12 mouse cellular contexts compared by ENCODE assay signal in the genomic region with DNA sequence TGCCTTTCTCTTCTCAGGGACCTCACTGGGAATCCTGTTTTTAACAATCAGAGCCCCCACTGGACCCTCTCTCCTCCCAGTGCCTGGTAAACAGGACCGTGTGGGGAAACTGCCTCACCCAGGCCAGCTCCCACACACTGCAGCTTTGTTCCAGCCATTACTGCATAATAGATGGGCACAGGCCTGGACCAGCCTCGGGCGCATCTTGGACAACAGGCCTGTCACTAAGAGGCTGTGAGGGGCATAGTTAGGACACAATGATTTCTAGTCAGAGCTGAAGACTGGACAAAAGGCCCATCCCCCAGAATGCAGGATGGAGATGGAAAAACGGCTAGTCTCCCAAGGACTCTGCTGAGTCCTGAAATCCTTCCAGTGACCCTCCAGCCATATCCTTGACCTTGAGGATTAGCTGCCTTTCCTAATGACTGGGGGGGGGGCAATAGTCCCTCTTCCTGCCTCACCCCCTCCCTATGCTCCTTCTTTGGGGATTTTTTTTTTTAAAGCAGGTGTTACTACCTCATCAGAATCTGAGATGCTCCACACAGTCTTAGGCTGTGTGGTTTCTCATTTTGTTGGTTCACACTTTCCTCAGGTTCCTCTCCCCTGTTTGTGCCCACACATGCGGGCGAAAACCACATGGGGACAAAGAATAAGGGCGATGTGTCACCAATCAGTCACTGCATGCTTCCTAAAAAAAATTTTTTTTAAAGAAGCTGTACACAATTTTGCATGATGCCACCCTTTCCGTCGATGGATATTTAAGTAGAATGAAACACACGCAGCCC. TPM values are rescaled to one million over a fixed set of nuclear protein-coding genes. Genes with fewer than 3 reads are reported as not detected.
DNase-seq lines count a peak whose midpoint lies in the region; ATAC-seq lines count a peak whose summit lies in the region.
"Had no signal": no experiment of that assay in that cellular context is flagged by ENCODE, and none has a peak within 500 bp of the region (broad histone marks: within the 10 kb centered on the region; RNA-seq: fewer than 3 reads in every experiment).

No protein-coding gene starts in this region.

- H3K27me3 ChIP-seq in forebrain, embryonic 11.5 days (ENCODE audit: control insufficient read depth, insufficient read depth, low read length), result no peaks in the 10 kb centered on the region
- no peaks in the 10 kb centered on the region for H3K27me3 ChIP-seq in heart, embryonic 12.5 days (replicated peaks)
- H3K27me3 ChIP-seq: intestine, embryonic 15.5 days had no signal

- H3K9ac ChIP-seq in forebrain, embryonic 11.5 days (ENCODE audit: low read length), result peak overlapping the region; percentile 10; the same call in 1 of the 2 replicates
- H3K9ac ChIP-seq in heart, embryonic 12.5 days, result no peak overlapping the region
- H3K9ac ChIP-seq: intestine, embryonic 15.5 days; liver, embryonic 14.5 days had no signal

- DNase-seq in layer of hippocampus, adult 9-11 months, result peak; percentile 77
- DNase-seq in layer of hippocampus, postnatal 10 days (ENCODE audit: low spot score in 2 of 2), result no peak
- DNase-seq in forebrain, embryonic 11.5 days (ENCODE audit: low spot score), result no peak
- DNase-seq in mesoderm, embryonic 11.5 days (ENCODE audit: low read depth, low spot score), result peak; percentile 47
- peak; percentile 85 for DNase-seq in retina, postnatal 1 day
- no peak for DNase-seq in lung, postnatal 10 days
- DNase-seq in right cerebral cortex, adult 2 months (ENCODE audit: low spot score in 2 of 2), result no peak
- DNase-seq: right cerebral cortex, postnatal 14 days had no signal

- H3K27ac ChIP-seq in forebrain, embryonic 11.5 days (ENCODE audit: low read depth, low read length), result peak overlapping the region; percentile 46
- H3K27ac ChIP-seq in heart, embryonic 12.5 days (ENCODE audit: poor library complexity, severe bottlenecking), result no peak overlapping the region
- H3K27ac ChIP-seq: intestine, embryonic 15.5 days; liver, embryonic 14.5 days; stomach, postnatal 0 days had no signal

- WGBS in forebrain, embryonic 11.5 days, result 68% methylated on average over 10 of the region's 10 CpGs
- 82% methylated on average over 10 of the region's 10 CpGs for WGBS in heart, embryonic 12.5 days

- H3K4me3 ChIP-seq in forebrain, embryonic 11.5 days (ENCODE audit: low read depth, low read length), result no peak overlapping the region
- no peak overlapping the region for H3K4me3 ChIP-seq in heart, embryonic 12.5 days
- H3K4me3 ChIP-seq: intestine, embryonic 15.5 days had no signal

- H3K9me3 ChIP-seq in forebrain, embryonic 11.5 days (ENCODE audit: control insufficient read depth, low read length), result no peaks in the 10 kb centered on the region
- no peaks in the 10 kb centered on the region for H3K9me3 ChIP-seq in heart, embryonic 12.5 days (replicated peaks)
- H3K9me3 ChIP-seq: intestine, embryonic 15.5 days had no signal

- peak; percentile 70 for ATAC-seq in forebrain, embryonic 11.5 days (replicated peaks; ENCODE audit: low FRiP score)
- ATAC-seq in heart, embryonic 12.5 days (ENCODE audit: insufficient number of reproducible peaks, low FRiP score), result no peak
- ATAC-seq: intestine, embryonic 15.5 days had no signal

- H3K36me3 ChIP-seq in forebrain, embryonic 11.5 days (ENCODE audit: control insufficient read depth, insufficient read depth, low read length), result no peaks in the 10 kb centered on the region
- no peaks in the 10 kb centered on the region for H3K36me3 ChIP-seq in heart, embryonic 12.5 days
- H3K36me3 ChIP-seq: intestine, embryonic 15.5 days had no signal

- no peak overlapping the region for H3K4me2 ChIP-seq in forebrain, embryonic 11.5 days (ENCODE audit: low read depth, low read length, severe bottlenecking)
- H3K4me2 ChIP-seq in heart, embryonic 12.5 days, result no peak overlapping the region
- H3K4me2 ChIP-seq: intestine, embryonic 15.5 days had no signal

- H3K4me1 ChIP-seq in forebrain, embryonic 11.5 days (replicated peaks; ENCODE audit: control insufficient read depth, insufficient read depth, low read length), result peaks cover 10% of the 10 kb centered on the region
- H3K4me1 ChIP-seq in heart, embryonic 12.5 days (replicated peaks), result peaks cover 37% of the 10 kb centered on the region

RNA-seq across cellular contexts. Expression of gene Coro2b, which starts 27.9 kb away (rescaled TPM):
- 100 to 1,000 TPM; 131 to 136 TPM for total RNA-seq in layer of hippocampus, postnatal 10 days (2021)
- polyA plus RNA-seq in forebrain, embryonic 11.5 days (2014; fragmentation: Nextera tagmentation; extraction: Ambion mirVana), result 24.0 and 26.5 TPM in 2 replicates
- polyA plus RNA-seq in heart, embryonic 12.5 days (2016; fragmentation: Nextera tagmentation; extraction: Ambion mirVana), result 5.8 and 6.0 TPM in 2 replicates

Comparison
In these comparisons a context has a peak if more than half of its experiments do, and no peak if none do; other contexts are left out.
1. DNase-seq: peak in layer of hippocampus, adult 9-11 months (single experiment), mesoderm, embryonic 11.5 days (single experiment) and retina, postnatal 1 day (single experiment); none in layer of hippocampus, postnatal 10 days (0 of 2), forebrain, embryonic 11.5 days (single experiment), lung, postnatal 10 days (single experiment) and right cerebral cortex, adult 2 months (0 of 2).